Mouse (Mus musculus) liver, embryonic 14.5 days (tissue): ENCODE results near the gene Serinc3. TPM values are rescaled to one million over a fixed set of nuclear protein-coding genes. Genes with fewer than 3 reads are reported as not detected.

Source experiments
- ATAC-seq: fragments of 200-750 bp; cut with Nextera tagmentation; 2 replicates; pipeline ENCODE4 v1.8.0; 2017; ENCODE audit warnings: moderate number of reproducible peaks, mild to moderate bottlenecking, moderate library complexity; ENCODE audit not compliant: insufficient read depth
- DNase-seq, 3 experiments: peaks; one replicate each; pipeline ENCODE4 v3.0.0-alpha.2; 2012 to 2013; ENCODE audit warnings: low read depth in 3 of 3, low spot score in 3 of 3
- H3K27ac ChIP-seq: fragments of 300-500 bp; sonication (generic); 2 replicates; pipeline ENCODE4 v1.5.1; 2014; ENCODE audit warnings: moderate library complexity, mild to moderate bottlenecking, control low read depth, inconsistent platforms
- H3K27me3 ChIP-seq: fragments of 300-500 bp; sonication (generic); 2 replicates; pipeline ENCODE4 v1.6.1; 2014; ENCODE audit warnings: mild to moderate bottlenecking, low read length, moderate library complexity; ENCODE audit not compliant: control insufficient read depth, insufficient read depth
- H3K36me3 ChIP-seq: fragments of 300-500 bp; sonication (generic); replicated peaks from 2 replicates; pipeline ENCODE4 v1.6.1; 2014; ENCODE audit warnings: low read depth; ENCODE audit not compliant: control insufficient read depth, insufficient read depth
- H3K4me1 ChIP-seq, 2 experiments: fragments of 200-500 bp in 1 of 2; fragments of 300-500 bp in 1 of 2; sonication (generic) in 1 of 2; replicated peaks; 2 replicates each; pipeline ENCODE4 v1.6.1; 2012 to 2014; ENCODE audit warnings: antibody characterized with exemption in 1 of 2, inconsistent platforms in 1 of 2, low read length in 1 of 2; ENCODE audit not compliant: control insufficient read depth in 2 of 2, insufficient read depth in 2 of 2
- H3K4me2 ChIP-seq: fragments of 300-500 bp; sonication (generic); 2 replicates; pipeline ENCODE4 v1.6.1; 2014; ENCODE audit warnings: low read depth, mild to moderate bottlenecking, control low read depth, moderate library complexity
- H3K4me3 ChIP-seq, 2 experiments: fragments of 200-500 bp in 1 of 2; fragments of 300-500 bp in 1 of 2; sonication (generic) in 1 of 2; 2 replicates each; pipeline ENCODE4 v1.5.1; 2012 to 2014; ENCODE audit warnings: low read depth in 2 of 2, low read length in 2 of 2, mild to moderate bottlenecking in 2 of 2, control low read depth in 1 of 2, inconsistent platforms in 1 of 2, moderate library complexity in 1 of 2; ENCODE audit not compliant: insufficient read depth in 1 of 2
- H3K9ac ChIP-seq: fragments of 300-500 bp; sonication (generic); replicated peaks from 2 replicates; pipeline ENCODE4 v1.6.1; 2014; ENCODE audit warnings: mild to moderate bottlenecking, control low read depth, moderate library complexity
- H3K9me3 ChIP-seq: fragments of 300-500 bp; sonication (generic); 2 replicates; pipeline ENCODE4 v1.6.1; 2016; ENCODE audit warnings: low read length, mixed read lengths; ENCODE audit not compliant: control insufficient read depth
- CTCF ChIP-seq: IDR thresholded peaks from 2 replicates; pipeline ENCODE4 v1.5.1; 2016; ENCODE audit warnings: antibody characterized with exemption, low read depth, control low read depth
- EP300 ChIP-seq: IDR thresholded peaks from 2 replicates; pipeline ENCODE4 v1.6.1; 2016; ENCODE audit warnings: antibody characterized with exemption, low read depth
- WGBS: fragments of 180-500 bp; shearing (Covaris S2); extraction: QIAGEN DNeasy Blood & Tissue Kit; methylation state at CpG from one replicate; pipeline ENCODE4 v1.1.7; 2014; ENCODE audit not compliant: insufficient replicate concordance; 5-methylcytosine and 5-hydroxymethylcytosine counted together
- polyA plus RNA-seq, 2 experiments: library from polyadenylated mRNA; depleted of rRNA in 1 of 2; stranded (reverse) in 1 of 2; unstranded in 1 of 2; fragments of >200 nt; fragmentation: Nextera tagmentation in 1 of 2; extraction: Ambion mirVana in 1 of 2; gene quantifications; 2 replicates each; pipeline versions ENCODE4 v1.2.1 to v1.2.3; 2012 to 2014

Serinc3 gene
- polyA plus RNA-seq, 2 experiments = 165 to 257 TPM

DNA sequence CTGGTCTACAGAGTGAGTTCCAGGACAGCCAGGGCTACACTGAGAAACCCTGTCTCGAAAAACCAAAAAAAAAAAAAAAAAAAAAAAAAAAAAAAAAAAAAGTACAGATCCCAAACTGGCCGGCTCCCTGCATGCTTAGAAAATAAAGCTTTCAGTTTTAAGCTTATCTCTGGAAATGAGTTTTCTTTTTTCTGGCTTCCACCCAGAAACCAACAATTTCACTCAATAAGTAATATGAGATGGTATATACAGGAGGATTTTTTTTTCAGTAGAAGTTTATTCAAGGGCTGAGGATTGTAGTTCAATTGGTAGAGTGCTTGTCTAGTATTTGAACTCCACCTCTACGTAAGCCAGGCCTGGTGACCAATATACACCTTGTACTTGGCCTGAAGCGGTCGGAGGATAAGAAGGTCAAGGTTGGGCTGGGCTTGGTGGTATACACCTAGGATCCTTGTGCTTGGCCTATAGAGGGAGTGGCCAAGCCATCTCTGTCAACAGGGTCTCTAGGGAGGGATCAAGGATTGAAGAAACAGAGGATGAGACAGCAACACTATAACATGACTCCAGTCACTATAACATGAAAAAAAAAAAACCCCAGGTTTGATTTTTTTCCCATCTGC lies 1.6 kb upstream of the Serinc3 start:
- DNase-seq (no peak), ATAC-seq (no peak)
- 68% methylated on average over 5 of the region's 5 CpGs for WGBS
- Histone ChIP-seq H3K27me3 (no peaks in the 10 kb centered on the region), H3K9ac (no peak overlapping the region), H3K9me3 (0 out of 2 replicates have a peak, but pooled peaks cover 3% of the 10 kb centered on the region), H3K4me2 (no peak overlapping the region), H3K4me3 (no peak overlapping the region), H3K4me1 (peaks cover 13 to 17% of the 10 kb centered on the region in 2 experiments), H3K27ac (no peak overlapping the region), H3K36me3 (peaks cover 17% of the 10 kb centered on the region)
- TF ChIP-seq EP300 (no peak), CTCF (no peak)

DNA sequence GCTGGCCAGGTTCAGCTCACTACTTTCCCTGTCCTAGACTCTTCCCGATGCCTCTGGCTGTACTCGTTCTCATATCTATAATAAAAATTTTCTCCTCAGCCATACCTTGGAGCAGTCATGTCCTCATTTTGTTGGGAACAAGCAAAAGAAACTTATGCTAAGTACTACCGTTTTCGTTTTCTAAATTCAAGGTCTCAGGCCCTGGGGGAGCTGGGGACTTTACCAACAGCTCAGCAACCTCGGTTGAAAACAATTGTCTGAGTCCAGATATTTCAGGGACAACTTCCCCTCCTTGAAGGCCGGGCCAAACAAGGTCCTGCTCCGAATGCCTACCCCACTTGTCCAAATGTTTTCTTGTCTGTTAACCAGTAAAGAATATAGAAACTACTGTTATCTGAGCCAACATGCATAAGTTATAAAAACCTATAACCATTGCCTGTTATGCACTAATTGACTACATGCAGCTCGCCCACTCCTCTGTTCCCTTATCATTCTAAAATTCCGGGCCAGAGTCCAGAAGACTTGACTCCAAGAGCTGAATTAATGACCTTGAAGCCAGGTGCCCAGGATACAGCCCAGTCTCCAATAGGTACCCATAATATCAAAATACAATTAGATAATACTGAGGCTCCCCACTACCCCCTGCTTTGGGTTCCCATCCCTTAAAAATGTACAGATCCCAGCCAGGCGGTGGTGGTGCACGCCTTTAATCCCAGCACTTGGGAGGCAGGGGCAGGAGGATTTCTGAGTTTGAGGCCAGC lies 949 bp upstream of the Serinc3 start:
- Histone ChIP-seq H3K27me3 (no peaks in the 10 kb centered on the region), H3K9ac (peak overlapping the region; percentile 31), H3K4me1 (peaks cover 20 to 24% of the 10 kb centered on the region in 2 experiments), H3K27ac (peak overlapping the region; percentile 20), H3K4me3 (peak overlapping the region in 1 of 2 experiments; percentile 81; a peak in 1 of 4 replicates), H3K4me2 (peak overlapping the region; percentile 46), H3K36me3 (peaks cover 24% of the 10 kb centered on the region), H3K9me3 (0 out of 2 replicates have a peak, but pooled peaks cover 3% of the 10 kb centered on the region)
- ATAC-seq (no peak), DNase-seq (no peak)
- TF ChIP-seq CTCF (no peak), EP300 (no peak)
- 41% methylated on average over 11 of the region's 11 CpGs for WGBS

DNA sequence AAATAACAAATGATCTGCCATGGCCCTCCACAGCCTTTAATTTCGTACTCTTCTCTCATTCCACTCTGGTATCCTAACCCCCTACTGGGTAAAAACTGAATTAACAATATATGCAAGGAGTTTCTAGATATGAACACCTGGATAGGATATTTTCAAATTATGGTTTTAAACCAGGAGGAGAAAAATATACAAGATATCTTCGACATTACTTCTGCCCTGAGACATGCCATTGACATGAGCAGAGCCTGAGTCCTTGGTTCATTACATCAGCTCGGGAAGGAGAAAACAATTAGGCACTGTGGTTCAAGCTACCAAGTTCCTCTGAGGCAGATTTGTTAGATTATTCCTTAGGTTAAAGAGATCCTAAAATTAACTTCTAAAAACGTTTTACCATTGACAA lies 884 bp downstream of the Serinc3 start:
- TF ChIP-seq CTCF (no peak), EP300 (no peak)
- Histone ChIP-seq H3K4me3 (peak overlapping the region; percentile 81 to 84), H3K9me3 (no peaks in the 10 kb centered on the region), H3K9ac (peak overlapping the region; percentile 96), H3K4me2 (peak overlapping the region; percentile 100), H3K36me3 (peaks cover 42% of the 10 kb centered on the region), H3K27ac (peak overlapping the region; percentile 92), H3K4me1 (peaks cover 39% of the 10 kb centered on the region in 2 experiments), H3K27me3 (no peaks in the 10 kb centered on the region)
- DNase-seq = peak in 1 of 3 experiments; percentile 55
- ATAC-seq = no peak
- under 1% methylated on average over 4 of the region's 4 CpGs for WGBS

DNA sequence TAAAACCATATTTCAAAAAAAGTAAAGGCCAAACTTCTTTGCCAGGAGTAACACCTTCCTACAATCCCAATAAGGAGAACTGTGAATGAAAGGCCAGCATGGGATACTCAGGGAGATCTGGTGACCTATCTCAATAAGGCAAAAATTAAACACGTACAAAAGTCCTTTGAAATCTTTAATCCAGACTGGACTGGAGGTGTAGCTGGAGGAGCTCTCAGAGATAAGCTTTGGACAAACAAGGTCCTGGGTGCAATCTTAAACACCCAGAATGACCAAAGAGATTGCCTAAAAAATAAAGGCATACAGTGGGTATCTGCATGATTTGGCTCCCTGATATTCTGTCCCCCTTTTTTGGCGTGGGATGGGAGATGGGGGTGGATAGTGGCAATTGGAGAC lies 1.4 kb downstream of the Serinc3 start:
- Histone ChIP-seq H3K36me3 (peaks cover 47% of the 10 kb centered on the region), H3K4me3 (peak overlapping the region; percentile 81 to 84), H3K9ac (peak overlapping the region; percentile 96), H3K4me2 (peak overlapping the region; percentile 100), H3K27me3 (no peaks in the 10 kb centered on the region), H3K4me1 (peaks cover 41 to 42% of the 10 kb centered on the region in 2 experiments), H3K9me3 (no peaks in the 10 kb centered on the region), H3K27ac (peak overlapping the region; percentile 92)
- ATAC-seq (no peak), DNase-seq (peak in 1 of 3 experiments; percentile 41)
- 7% methylated on average over 2 of the region's 2 CpGs for WGBS
- TF ChIP-seq CTCF (no peak), EP300 (no peak)
